Mouse (Mus musculus) right cerebral cortex, adult 2 months (tissue): ENCODE measurements around the gene Ctsa.

Experiments used
- DNase-seq, 2 experiments: peaks; one replicate each; pipeline ENCODE4 v3.0.0; 2021 to 2022; ENCODE audit warnings: low spot score in 2 of 2

Ctsa gene

GRCm38 (mm10) chr2:164804533-164805331 is 27.9 kb upstream of the Ctsa start, which contains the start of the genes Acot8 and Zswim3:
Gene Acot8, minus strand, starts transcription at chr2:164804882.
Gene Zswim3, plus strand, starts transcription at chr2:164805098.
- DNase-seq: peak; percentile 99 to 100

GRCm38 (mm10) chr2:164805332-164805718 is 27.3 kb upstream of the Ctsa start:
- no peak for DNase-seq

GRCm38 (mm10) chr2:164806614-164807013 is 26.1 kb upstream of the Ctsa start:
- DNase-seq: no peak

- no peak for DNase-seq
Observed at GRCm38 (mm10) chr2:164813557-164813956, 19.1 kb upstream of the Ctsa start.

- DNase-seq: no peak
Observed at GRCm38 (mm10) chr2:164815348-164815747, 17.3 kb upstream of the Ctsa start.

- DNase-seq: no peak
Observed at GRCm38 (mm10) chr2:164815821-164816220, 16.9 kb upstream of the Ctsa start.

GRCm38 (mm10) chr2:164817206-164817605 is 15.5 kb upstream of the Ctsa start:
- DNase-seq: no peak

- DNase-seq: no peak
Observed at GRCm38 (mm10) chr2:164817703-164818102, 15.0 kb upstream of the Ctsa start.

- no peak for DNase-seq
Observed at GRCm38 (mm10) chr2:164821060-164821459, 11.6 kb upstream of the Ctsa start.

GRCm38 (mm10) chr2:164822636-164823165 is 10.0 kb upstream of the Ctsa start, which contains the start of gene Zswim1:
Gene Zswim1, plus strand, starts transcription at chr2:164822686.
- peak; percentile 100 for DNase-seq

- peak in 1 of 2 experiments; percentile 55 for DNase-seq
Observed at GRCm38 (mm10) chr2:164823181-164823585, 9.5 kb upstream of the Ctsa start.

- no peak for DNase-seq
Observed at GRCm38 (mm10) chr2:164823969-164824368, 8.7 kb upstream of the Ctsa start.

- no peak for DNase-seq
Observed at GRCm38 (mm10) chr2:164825521-164825920, 7.2 kb upstream of the Ctsa start.

GRCm38 (mm10) chr2:164827146-164827850 is 5.4 kb upstream of the Ctsa start:
- DNase-seq: no peak

GRCm38 (mm10) chr2:164828437-164828836 is 4.2 kb upstream of the Ctsa start, which contains the start of gene Spata25:
Gene Spata25, minus strand, starts transcription at chr2:164828537.
- no peak for DNase-seq

GRCm38 (mm10) chr2:164829090-164829489 is 3.6 kb upstream of the Ctsa start:
- DNase-seq: no peak

- DNase-seq: no peak
Observed at GRCm38 (mm10) chr2:164831029-164831428, 1.6 kb upstream of the Ctsa start.

- peak in 1 of 2 experiments; percentile 36 for DNase-seq
Observed at GRCm38 (mm10) chr2:164832032-164832747, 483 bp upstream of the Ctsa start.

- peak; percentile 89 to 95 for DNase-seq
Observed at GRCm38 (mm10) chr2:164833314-164833959, 764 bp downstream of the Ctsa start, which contains the start of gene Neurl2. Gene Neurl2, minus strand, starts transcription at chr2:164833456.

GRCm38 (mm10) chr2:164834531-164834930 is 1.9 kb downstream of the Ctsa start:
- peak in 1 of 2 experiments; percentile 51 for DNase-seq

- DNase-seq: no peak
Observed at GRCm38 (mm10) chr2:164835164-164835563, 2.5 kb downstream of the Ctsa start.
